Mouse (Mus musculus): ENCODE measurements around the gene Zfp710. TPM values are rescaled to one million over a fixed set of nuclear protein-coding genes. Genes with fewer than 3 reads are reported as not detected.

The Zfp710 gene
- total RNA-seq, 2 experiments from 2014 or later, result 27.4 to 28.0 TPM

- DNase-seq, result no peak
- intact Hi-C loops (cut with DNase I), result no loop called here
Measured at GRCm38 (mm10) chr7:80053147-80053546, 28.5 kb downstream of the Zfp710 start.

GRCm38 (mm10) chr7:80055781-80056180 is 31.2 kb downstream of the Zfp710 start:
- intact Hi-C loops (cut with DNase I), result no loop called here
- DNase-seq, result no peak

- no peak for DNase-seq
- intact Hi-C loops (cut with DNase I), result no loop called here
Measured at GRCm38 (mm10) chr7:80057002-80057691, 32.5 kb downstream of the Zfp710 start.

GRCm38 (mm10) chr7:80057781-80058180 is 33.2 kb downstream of the Zfp710 start:
- DNase-seq, result no peak
- intact Hi-C loops (cut with DNase I), result no loop called here

GRCm38 (mm10) chr7:80058405-80059063 is 33.9 kb downstream of the Zfp710 start:
- intact Hi-C loops (cut with DNase I), result no loop called here
- DNase-seq, result no peak

GRCm38 (mm10) chr7:80059064-80059838 is 34.6 kb downstream of the Zfp710 start:
- intact Hi-C loops (cut with DNase I), result no loop called here

GRCm38 (mm10) chr7:80060012-80060778 is 35.6 kb downstream of the Zfp710 start:
- intact Hi-C loops (cut with DNase I), result loop anchor here (2.0 kb wide), 2 partner anchors 19 to 33 kb away; no protein-coding TSS in a partner anchor
- DNase-seq, result peak in 1 of 2 experiments; percentile 66

More at GRCm38 (mm10) chr7:80059064-80059838, 34.6 kb downstream of the Zfp710 start:
- DNase-seq, result no peak

GRCm38 (mm10) chr7:80062083-80062826 is 37.6 kb downstream of the Zfp710 start:
- no peak for DNase-seq
- intact Hi-C loops (cut with DNase I), result no loop called here

- no peak for DNase-seq
- intact Hi-C loops (cut with DNase I), result no loop called here
Measured at GRCm38 (mm10) chr7:80063244-80063643, 38.6 kb downstream of the Zfp710 start.

- DNase-seq, result no peak
- intact Hi-C loops (cut with DNase I), result no loop called here
Measured at GRCm38 (mm10) chr7:80063902-80064736, 39.5 kb downstream of the Zfp710 start.

GRCm38 (mm10) chr7:80065250-80065649 is 40.6 kb downstream of the Zfp710 start:
- intact Hi-C loops (cut with DNase I), result no loop called here
- no peak for DNase-seq

- DNase-seq, result no peak
- intact Hi-C loops (cut with DNase I), result no loop called here
Measured at GRCm38 (mm10) chr7:80066675-80067455, 42.3 kb downstream of the Zfp710 start.

GRCm38 (mm10) chr7:80068341-80068740 is 43.7 kb downstream of the Zfp710 start:
- intact Hi-C loops (cut with DNase I), result no loop called here
- DNase-seq, result no peak

- intact Hi-C loops (cut with DNase I), result no loop called here
- DNase-seq, result no peak
Measured at GRCm38 (mm10) chr7:80069615-80070327, 45.2 kb downstream of the Zfp710 start.

GRCm38 (mm10) chr7:80071209-80071608 is 46.6 kb downstream of the Zfp710 start:
- DNase-seq, result no peak
- intact Hi-C loops (cut with DNase I), result no loop called here

- no peak for DNase-seq
- intact Hi-C loops (cut with DNase I), result no loop called here
Measured at GRCm38 (mm10) chr7:80072297-80072696, 47.7 kb downstream of the Zfp710 start.

- DNase-seq, result no peak
- intact Hi-C loops (cut with DNase I), result no loop called here
Measured at GRCm38 (mm10) chr7:80073506-80073905, 48.9 kb downstream of the Zfp710 start.

Measured in heart, postnatal 36 days (tissue).